Mouse (Mus musculus): ENCODE results near the gene Dbh.

Gene Dbh

DNA sequence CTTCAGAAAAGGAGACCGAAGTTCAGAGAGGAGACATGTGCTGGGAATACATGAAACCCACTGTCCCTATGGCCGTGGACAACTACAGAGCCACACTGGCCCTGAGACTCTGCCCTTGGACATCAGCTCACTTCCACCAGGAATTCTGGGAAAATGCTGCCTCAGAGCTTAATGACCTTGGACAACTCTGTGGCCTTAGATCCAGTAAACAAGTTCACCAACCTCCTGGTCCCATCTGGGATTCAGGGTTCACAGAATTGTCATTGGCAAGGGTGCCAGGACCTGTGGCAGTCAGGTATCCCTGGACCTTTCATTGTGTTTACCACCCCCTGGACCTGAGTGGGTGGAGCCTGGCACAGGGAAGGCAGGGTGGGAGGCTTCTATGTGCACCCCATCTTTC lies 50.5 kb downstream of the Dbh start:
- no peak for DNase-seq (ENCODE audit: extremely low spot score, low read depth, low spot score)

DNA sequence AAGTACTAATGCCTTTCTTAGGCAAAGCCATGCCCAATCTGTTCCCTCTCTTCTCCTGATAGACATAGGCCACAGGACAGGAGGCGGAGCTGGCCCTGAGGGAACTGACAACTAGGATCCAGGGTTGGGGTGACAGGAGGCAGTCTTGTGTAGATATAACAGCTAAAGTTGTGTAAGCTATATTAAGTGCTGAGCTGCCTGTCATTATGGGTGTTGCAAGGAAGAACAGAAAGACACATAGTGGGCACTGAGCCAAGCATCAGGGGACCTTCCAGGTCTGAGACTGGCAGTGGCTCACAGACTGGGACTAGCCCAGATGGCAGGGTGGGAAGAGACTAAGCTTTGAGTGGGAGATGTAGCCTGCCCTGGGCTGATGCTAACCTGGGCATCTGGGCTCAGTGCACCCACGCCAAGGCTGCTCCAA lies 53.1 kb downstream of the Dbh start:
- DNase-seq (ENCODE audit: extremely low spot score, low read depth, low spot score) = no peak

DNA sequence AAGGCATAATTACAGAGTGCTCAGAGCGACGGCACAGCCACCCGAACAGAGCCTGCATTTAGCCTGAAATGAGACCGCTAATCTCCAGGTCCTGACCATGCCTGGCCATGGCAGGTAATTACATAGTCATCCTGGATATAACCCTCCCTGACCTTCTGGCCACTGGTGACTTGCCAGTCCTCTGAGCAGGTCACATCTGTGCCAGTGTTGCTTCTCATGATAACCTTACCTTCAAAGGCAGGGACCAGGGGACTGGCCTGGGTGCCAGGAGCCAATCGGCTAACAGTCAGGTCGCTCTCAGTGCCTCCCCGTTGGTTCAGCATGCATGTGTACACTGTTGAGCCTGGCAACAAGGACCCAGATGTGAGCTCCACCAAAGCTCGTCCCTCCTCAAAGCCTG lies 53.5 kb downstream of the Dbh start:
- DNase-seq (ENCODE audit: extremely low spot score, low read depth, low spot score) = no peak

DNA sequence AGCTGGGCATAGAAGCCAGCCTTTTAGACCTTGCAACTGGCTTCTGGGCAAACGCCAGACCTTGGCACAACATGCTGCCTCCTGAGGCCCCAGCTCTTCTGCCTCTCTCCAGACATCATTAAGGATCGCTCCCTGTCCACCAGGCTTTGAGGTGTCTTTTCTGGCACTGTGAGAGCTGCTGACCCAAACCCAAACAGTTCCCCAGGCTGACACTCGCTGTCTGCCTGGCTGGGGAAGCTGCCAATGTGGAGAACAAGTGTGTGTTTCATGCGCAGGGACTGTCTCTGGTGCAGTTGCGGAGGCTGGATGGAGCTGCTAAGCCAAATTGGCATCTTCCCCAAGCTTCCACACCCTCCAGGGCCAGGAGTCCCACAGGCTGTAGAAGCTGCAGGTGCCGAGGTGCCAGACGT lies 58.0 kb downstream of the Dbh start:
- no peak for DNase-seq (ENCODE audit: extremely low spot score, low read depth, low spot score)

DNA sequence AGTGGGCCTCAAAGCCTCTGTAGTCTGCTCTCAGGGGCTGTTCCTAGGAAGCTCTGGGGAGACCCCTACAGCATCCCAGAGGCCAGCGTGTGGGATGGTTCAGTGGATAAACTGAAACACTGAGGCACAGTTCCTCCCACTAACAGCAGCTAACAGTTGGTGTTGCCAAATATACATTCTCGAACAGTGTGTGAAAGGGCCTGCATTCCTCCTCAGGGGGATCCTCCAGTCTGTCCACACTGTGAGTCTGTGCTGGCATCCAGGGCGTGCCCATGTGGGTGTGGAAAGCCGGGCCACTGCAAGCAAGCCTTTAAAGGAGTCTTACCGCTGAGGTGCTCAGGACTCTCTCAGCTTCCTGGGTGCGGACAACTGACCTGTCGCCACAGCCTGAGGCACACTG lies 61.5 kb downstream of the Dbh start:
- DNase-seq (ENCODE audit: extremely low spot score, low read depth, low spot score) = no peak

DNA sequence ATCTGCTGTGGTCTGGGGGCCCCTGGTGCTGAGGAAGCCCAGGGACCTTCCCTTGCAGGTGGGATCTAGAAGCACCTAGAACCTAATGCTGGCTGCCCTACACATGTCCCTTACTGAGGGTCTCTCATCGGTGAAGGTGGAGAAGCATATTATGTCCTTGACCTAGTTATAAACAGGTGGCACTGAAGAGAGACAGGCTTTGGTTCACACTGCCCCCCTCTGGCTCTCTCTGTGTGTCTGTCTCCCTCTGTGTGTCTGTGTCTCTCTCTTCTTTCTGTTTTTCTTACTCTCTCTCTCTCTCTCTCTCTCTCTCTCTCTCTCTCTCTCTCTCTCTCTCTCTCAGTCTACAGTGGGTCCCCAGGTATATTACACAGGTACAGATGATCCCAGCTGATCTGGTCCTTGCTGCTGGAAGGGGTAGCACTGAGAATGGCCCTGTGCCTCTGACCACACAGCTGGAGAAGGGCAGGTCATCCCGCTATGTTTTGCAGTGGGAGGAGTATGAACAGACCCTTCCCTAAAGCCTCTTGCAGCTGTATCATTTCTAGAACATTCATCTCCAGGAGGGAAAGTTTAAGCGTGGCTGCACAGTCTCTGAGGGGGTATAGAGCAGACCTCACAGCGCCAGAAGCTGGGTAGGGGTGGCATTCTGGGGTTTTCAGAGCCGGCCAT lies 63.9 kb downstream of the Dbh start:
- no peak for DNase-seq (ENCODE audit: extremely low spot score, low read depth, low spot score)

DNA sequence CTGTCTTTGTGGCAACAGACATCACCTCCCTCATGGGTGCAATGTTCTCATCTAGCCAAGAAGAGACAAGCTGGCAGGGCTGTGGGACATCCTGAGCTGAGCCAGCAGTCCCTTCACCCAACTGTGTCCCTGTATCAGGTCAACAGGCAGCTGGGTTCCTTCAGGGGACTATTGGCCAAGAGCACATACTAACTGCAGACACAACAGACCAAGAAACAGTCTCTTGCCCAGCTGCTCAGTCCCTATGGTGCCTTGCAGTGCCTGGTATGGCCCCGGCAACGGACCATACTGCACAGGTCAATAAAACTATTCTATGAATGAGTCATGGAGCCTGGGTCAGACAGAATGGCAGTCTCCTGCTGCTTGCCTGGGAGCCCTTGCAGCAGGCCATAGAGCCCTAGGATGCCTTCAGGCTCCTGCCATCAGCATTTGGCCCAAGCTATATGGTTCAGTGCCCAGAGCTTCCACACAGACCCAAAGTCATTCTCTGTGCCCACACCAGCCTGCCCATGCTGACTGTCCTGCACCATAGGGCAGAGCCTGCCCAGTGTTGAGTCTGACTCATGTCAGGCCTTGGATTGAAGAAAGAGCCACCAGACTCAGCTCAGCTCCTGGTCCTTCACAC lies 64.6 kb downstream of the Dbh start:
- no peak for DNase-seq (ENCODE audit: extremely low spot score, low read depth, low spot score)

DNA sequence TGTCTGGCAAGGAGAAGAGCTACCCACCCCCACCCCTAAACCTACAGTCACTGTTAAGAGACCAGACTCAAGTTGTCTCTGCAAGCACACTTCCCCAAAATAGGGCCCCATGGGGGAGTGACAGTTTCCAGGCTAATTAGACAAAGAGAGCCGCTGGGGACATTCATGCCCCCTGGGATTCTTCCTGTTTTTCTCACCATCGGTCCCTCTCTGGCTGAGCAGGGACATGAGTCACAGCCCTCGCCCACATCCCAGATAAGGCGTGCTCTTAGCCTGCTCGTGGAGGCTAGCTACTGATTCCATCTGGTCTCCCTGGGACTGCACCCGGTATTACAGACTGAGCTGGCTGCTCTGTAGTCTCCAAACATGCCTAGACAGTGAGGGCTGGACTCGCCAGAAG lies 67.3 kb downstream of the Dbh start:
- no peak for DNase-seq (ENCODE audit: extremely low spot score, low read depth, low spot score)
